Mouse (Mus musculus) bone marrow macrophage, adult 2 months (primary cell): ENCODE measurements around the gene Agtpbp1.

Source experiments
- CTCF ChIP-seq: IDR thresholded peaks from 2 replicates; pipeline ENCODE4 v1.5.1; 2012; ENCODE audit warnings: low read depth, mild to moderate bottlenecking, low read length, moderate library complexity
- POLR2A ChIP-seq: IDR thresholded peaks from 2 replicates; pipeline ENCODE4 v1.6.1; 2012; ENCODE audit warnings: mild to moderate bottlenecking, low read depth, low read length, borderline replicate concordance

- no peak for TF ChIP-seq CTCF
- no peak for TF ChIP-seq POLR2A
These were observed 137.9 kb downstream of the Agtpbp1 start for GRCm38 (mm10) chr13:59447130-59447529.
